Mouse (Mus musculus): ENCODE data around the gene Zbtb25. TPM values are rescaled to one million over a fixed set of nuclear protein-coding genes. Genes with fewer than 3 reads are reported as not detected.

The Zbtb25 gene
- polyA plus RNA-seq, 1 experiment from 2014 or later: 11.8 TPM

DNA sequence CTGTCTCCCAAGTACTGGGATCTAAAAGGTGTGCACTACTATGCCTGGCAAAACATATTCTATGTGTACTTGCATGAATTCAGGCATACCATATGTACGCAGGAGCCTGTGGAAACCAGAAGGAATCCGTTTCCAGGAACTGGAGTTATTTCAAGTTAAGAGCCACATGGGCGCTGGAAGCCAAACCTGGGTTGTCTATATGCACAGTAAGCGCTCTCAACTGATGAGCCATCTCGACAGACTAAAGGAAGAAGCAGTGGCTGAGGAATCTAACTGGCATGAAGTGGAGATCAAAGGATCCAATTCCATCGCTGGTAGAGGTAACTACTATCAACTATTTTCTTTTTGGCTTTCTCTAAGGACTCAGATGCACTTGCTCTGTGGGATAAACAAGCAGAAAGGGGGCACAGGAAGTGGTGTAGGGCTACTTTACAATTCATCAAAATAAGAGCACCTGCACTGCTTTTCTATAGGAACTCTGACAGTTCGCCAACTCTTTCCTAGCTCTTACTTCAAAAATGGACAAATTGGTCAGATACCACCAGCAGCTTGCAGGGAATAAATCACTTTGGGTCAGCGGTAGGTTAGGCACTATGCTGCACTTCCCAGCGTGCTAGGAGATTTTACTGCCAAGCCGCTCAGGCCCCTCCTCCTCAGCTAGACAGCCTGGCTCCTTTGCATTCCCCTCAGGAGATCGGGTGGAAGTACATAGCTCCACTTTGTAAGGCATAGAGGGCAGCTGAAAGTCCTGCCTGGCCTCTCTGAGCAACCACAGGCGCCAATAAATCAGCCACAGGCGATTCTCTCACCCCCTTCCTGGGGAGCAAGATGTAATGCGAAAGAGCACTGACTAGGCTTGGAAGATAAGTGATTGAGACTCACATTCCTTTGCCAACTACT lies 2.1 kb downstream of the Zbtb25 start:
- no peaks in the 10 kb centered on the region for H3K27me3 ChIP-seq (replicated peaks)
- peak overlapping the region; percentile 100 for H3K27ac ChIP-seq (replicated peaks)
- no peaks in the 10 kb centered on the region for H3K9me3 ChIP-seq
- 19% methylated on average over 14 of the region's 14 CpGs for WGBS
- peak overlapping the region; percentile 95 for H3K4me2 ChIP-seq
- no peak for ATAC-seq (ENCODE audit: extremely low read depth, insufficient number of reproducible peaks, low FRiP score, low TSS enrichment)
- H3K4me3 ChIP-seq: peak overlapping the region; percentile 96
- peaks cover 6% of the 10 kb centered on the region for H3K36me3 ChIP-seq
- H3K4me1 ChIP-seq: peaks cover 52% of the 10 kb centered on the region
- peak overlapping the region; percentile 99 for H3K9ac ChIP-seq

DNA sequence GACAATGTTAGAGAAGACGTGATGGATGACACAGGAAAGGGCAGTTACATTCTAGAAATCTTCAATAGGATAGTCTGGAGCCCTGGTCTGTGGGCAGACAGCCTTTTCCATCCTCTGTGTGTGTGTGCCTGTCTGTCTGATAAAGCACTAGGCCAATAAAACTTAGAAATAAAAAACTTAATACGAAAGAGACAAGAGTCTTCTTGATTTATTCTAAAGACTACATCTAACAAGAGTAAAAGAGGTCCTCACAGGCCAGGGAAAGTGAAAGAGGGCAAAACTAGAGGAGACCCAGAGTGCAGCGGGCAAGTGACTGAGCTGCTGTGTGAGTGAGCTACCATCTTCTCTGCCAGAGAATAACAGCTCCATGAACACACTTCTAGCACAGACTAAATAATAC lies 3.1 kb downstream of the Zbtb25 start:
- H3K4me1 ChIP-seq: peaks cover 53% of the 10 kb centered on the region
- H3K27ac ChIP-seq (replicated peaks): no peak overlapping the region
- H3K9me3 ChIP-seq: no peaks in the 10 kb centered on the region
- no peak for ATAC-seq (ENCODE audit: extremely low read depth, insufficient number of reproducible peaks, low FRiP score, low TSS enrichment)
- no peaks in the 10 kb centered on the region for H3K27me3 ChIP-seq (replicated peaks)
- peak overlapping the region; percentile 37; the same call in 1 of the 2 replicates for H3K9ac ChIP-seq
- H3K4me3 ChIP-seq: no peak overlapping the region
- no peak overlapping the region for H3K4me2 ChIP-seq
- WGBS: 80% methylated on average over 3 of the region's 3 CpGs
- peaks cover 6% of the 10 kb centered on the region for H3K36me3 ChIP-seq

DNA sequence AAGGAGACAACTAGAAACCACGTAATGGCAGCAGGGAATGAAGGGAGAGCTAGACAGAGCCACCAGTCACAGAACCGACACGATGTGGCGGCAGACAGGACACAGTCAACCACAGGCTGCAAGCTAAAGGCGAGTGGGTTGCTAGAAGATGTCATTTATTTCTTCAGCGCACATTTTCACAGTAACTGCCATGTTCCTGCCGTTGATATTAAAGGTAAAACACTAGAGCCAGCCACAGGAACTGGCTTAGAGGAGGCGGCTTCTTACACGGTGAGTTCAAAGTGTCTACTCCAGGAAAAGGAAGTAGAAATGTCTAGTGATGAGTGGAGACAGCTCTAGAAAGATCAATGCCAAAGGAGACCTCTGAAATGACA lies 7.1 kb downstream of the Zbtb25 start:
- H3K9me3 ChIP-seq: no peaks in the 10 kb centered on the region
- no peak overlapping the region for H3K4me2 ChIP-seq
- H3K9ac ChIP-seq: no peak overlapping the region
- no peak overlapping the region for H3K27ac ChIP-seq (replicated peaks)
- no peak overlapping the region for H3K4me3 ChIP-seq
- ATAC-seq (ENCODE audit: extremely low read depth, insufficient number of reproducible peaks, low FRiP score, low TSS enrichment): no peak
- no peaks in the 10 kb centered on the region for H3K27me3 ChIP-seq (replicated peaks)
- peaks cover 12% of the 10 kb centered on the region for H3K36me3 ChIP-seq
- peaks cover 38% of the 10 kb centered on the region for H3K4me1 ChIP-seq
- WGBS: 73% methylated on average over 9 of the region's 9 CpGs

DNA sequence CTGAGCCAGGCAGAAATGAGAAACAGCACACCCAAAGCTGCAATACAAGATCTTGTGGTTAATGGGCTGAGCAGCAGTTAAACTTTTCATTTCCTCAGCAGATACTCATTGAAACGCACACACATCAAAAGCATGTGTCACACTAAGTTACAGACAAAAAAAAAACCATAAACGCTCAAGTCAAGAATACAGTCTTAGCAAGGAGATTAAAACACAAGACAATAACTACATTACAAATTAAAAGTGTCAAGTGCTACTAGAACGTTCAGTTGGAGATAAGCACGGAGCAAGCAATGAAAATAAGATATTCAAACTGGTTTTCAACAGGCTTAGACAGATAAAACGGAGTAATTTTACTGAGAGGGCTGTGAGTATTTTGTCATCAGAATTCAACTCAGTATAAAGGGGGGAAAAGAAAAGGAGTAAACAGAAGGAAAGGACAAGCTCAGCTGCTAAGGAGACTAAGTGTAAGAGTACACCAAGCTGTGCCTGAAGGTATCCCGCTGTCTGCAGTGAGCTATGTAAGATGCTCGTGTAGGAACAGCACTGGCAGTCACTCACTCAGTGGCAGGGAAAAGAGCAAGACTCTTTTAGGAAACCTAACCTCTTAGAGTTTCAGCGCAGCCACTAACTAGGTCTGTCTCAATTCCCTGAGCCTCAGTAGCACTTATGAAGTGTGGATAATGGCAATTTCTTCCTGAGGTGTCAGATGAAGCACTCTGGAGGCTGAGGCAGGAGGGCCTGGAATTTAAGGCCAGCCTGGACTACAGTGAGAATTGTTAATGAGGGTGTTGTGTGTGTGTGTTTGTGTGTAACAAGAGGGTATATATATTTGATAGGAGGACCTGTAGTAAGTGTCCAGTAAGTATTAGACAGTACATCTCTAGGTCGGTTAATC lies 7.7 kb downstream of the Zbtb25 start:
- Histone ChIP-seq H3K36me3 (peaks cover 15% of the 10 kb centered on the region), H3K27me3 (replicated peaks) (no peaks in the 10 kb centered on the region), H3K9me3 (no peaks in the 10 kb centered on the region), H3K27ac (replicated peaks) (0 out of 2 replicates have a peak overlapping the region, but pooled peaks have one; percentile 15), H3K4me2 (no peak overlapping the region), H3K9ac (no peak overlapping the region), H3K4me3 (no peak overlapping the region), H3K4me1 (peaks cover 31% of the 10 kb centered on the region)
- WGBS: 55% methylated on average over 9 of the region's 9 CpGs
- ATAC-seq (ENCODE audit: extremely low read depth, insufficient number of reproducible peaks, low FRiP score, low TSS enrichment): no peak

DNA sequence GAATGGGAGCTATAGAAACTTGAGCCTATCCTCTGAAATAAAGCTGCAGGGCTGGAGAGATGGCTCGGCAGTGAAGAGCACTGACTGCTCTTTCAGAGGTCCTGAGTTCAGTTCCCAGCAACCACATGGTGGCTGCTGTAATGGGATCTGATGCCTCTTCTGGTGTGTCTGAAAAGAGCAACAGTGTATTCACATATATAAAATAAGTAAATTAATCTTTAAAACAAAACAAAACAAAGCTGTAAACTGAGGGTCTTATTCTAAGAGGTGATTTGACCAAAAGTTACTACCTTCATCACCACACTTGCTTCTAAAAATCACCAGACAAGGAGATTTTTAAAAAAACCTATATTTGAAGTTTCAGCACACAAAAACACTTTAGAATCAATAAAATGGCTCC lies 8.5 kb downstream of the Zbtb25 start:
- no peak for ATAC-seq (ENCODE audit: extremely low read depth, insufficient number of reproducible peaks, low FRiP score, low TSS enrichment)

DNA sequence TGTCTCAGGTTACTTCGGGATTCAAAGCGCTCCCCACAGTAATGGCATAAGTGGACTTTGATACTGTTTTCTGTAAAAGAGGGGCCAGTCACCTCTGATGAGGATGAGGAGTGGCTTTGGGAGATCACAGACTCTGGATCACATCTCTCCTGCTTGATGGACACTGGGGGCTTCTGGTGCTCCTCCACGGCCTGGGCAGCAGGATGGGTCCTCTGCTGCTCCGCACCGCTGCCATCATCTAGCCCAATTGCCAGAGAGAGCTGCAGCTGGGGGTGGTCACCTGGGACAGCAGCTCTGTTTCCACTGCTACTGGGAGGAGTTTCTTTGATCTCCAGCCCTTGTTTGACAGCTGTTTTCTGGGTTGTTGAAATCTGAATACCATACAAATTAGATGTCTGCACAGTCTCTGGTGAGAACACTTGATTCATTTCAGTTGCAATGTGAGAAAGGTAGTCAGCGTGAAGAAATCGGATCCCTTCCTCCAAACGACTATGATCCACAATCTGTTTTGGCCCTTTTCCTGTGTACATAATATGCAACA lies 19.7 kb downstream of the Zbtb25 start:
- WGBS: 71% methylated on average over 8 of the region's 8 CpGs
- ATAC-seq (ENCODE audit: extremely low read depth, insufficient number of reproducible peaks, low FRiP score, low TSS enrichment): no peak
- Histone ChIP-seq H3K4me3 (no peak overlapping the region), H3K4me1 (peaks cover 6% of the 10 kb centered on the region; the same call in 1 of the 2 replicates), H3K27ac (replicated peaks) (no peak overlapping the region), H3K9ac (no peak overlapping the region), H3K27me3 (replicated peaks) (no peaks in the 10 kb centered on the region), H3K36me3 (peaks cover 64% of the 10 kb centered on the region), H3K4me2 (no peak overlapping the region), H3K9me3 (no peaks in the 10 kb centered on the region)

More for the DNA sequence above, 8.5 kb downstream of the Zbtb25 start:
- H3K9me3 ChIP-seq: no peaks in the 10 kb centered on the region
- H3K36me3 ChIP-seq: peaks cover 15% of the 10 kb centered on the region
- no peak overlapping the region for H3K27ac ChIP-seq (replicated peaks)
- H3K9ac ChIP-seq: no peak overlapping the region
- WGBS: 79% methylated on average over 1 of the region's 1 CpGs
- no peak overlapping the region for H3K4me3 ChIP-seq
- peaks cover 24% of the 10 kb centered on the region for H3K4me1 ChIP-seq
- no peak overlapping the region for H3K4me2 ChIP-seq
- H3K27me3 ChIP-seq (replicated peaks): no peaks in the 10 kb centered on the region

DNA sequence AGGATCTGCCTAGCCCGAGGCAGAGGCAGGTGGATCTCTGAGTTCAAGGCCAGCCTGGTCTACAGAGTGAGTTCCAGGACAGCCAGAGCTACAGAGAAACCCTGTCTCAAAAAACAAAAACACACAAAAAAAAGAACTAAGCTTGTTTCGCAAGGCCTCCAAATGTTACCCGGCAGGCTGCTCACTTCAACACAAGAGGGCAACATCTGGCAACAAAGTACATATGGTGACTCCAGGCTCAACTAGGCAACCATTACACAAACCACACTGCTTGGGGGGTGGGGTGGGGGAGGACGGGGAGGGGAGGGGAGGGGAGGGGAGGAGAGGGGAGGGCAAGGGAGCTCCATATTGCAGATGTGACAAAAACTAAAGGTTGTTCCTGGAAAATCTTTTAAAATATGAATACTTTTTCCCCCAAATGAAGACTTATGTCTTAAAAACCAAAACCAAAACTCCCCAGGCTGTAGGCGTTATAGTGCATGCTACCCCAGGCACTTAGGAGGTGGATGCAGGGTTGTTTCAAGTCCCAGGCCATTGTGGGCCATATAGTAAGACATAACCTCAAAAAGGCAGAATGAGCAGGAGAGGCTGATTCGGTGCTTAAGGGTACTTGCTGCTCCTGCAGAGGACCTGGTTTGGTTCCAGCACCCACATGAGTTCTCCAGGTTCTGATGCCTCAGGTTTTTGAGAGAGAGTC lies 23.5 kb downstream of the Zbtb25 start:
- Histone ChIP-seq H3K9ac (no peak overlapping the region), H3K4me3 (no peak overlapping the region), H3K27ac (replicated peaks) (no peak overlapping the region), H3K4me1 (peaks cover 6% of the 10 kb centered on the region; the same call in 1 of the 2 replicates), H3K9me3 (no peaks in the 10 kb centered on the region), H3K4me2 (no peak overlapping the region), H3K27me3 (replicated peaks) (no peaks in the 10 kb centered on the region), H3K36me3 (peaks cover 42% of the 10 kb centered on the region)
- WGBS: 77% methylated on average over 5 of the region's 6 CpGs
- no peak for ATAC-seq (ENCODE audit: extremely low read depth, insufficient number of reproducible peaks, low FRiP score, low TSS enrichment)

DNA sequence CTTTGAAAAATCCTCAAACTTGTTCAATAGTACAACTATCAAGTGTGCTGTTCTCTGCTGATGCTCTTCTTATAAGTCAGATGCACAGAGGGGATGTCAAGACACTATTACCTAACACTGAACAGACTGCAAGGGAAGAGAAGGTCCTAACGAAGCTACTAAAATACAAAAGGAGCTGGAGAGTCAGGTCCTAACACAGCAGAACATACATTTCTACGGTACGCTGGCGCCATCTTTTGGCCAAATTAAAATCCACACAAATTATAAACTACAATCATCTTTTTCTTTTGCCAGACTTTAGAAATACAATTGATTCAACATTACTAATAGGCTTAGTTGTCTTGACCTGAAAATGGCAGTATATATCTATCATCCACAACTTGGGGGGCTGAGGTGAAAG lies 28.3 kb downstream of the Zbtb25 start:
- Histone ChIP-seq H3K4me3 (no peak overlapping the region), H3K4me2 (no peak overlapping the region), H3K4me1 (0 out of 2 replicates have a peak, but pooled peaks cover 6% of the 10 kb centered on the region), H3K27ac (replicated peaks) (no peak overlapping the region), H3K36me3 (peaks cover 8% of the 10 kb centered on the region; the same call in 1 of the 2 replicates), H3K9ac (no peak overlapping the region), H3K9me3 (no peaks in the 10 kb centered on the region), H3K27me3 (replicated peaks) (no peaks in the 10 kb centered on the region)
- WGBS: 5% methylated on average over 4 of the region's 4 CpGs
- ATAC-seq (ENCODE audit: extremely low read depth, insufficient number of reproducible peaks, low FRiP score, low TSS enrichment): no peak

DNA sequence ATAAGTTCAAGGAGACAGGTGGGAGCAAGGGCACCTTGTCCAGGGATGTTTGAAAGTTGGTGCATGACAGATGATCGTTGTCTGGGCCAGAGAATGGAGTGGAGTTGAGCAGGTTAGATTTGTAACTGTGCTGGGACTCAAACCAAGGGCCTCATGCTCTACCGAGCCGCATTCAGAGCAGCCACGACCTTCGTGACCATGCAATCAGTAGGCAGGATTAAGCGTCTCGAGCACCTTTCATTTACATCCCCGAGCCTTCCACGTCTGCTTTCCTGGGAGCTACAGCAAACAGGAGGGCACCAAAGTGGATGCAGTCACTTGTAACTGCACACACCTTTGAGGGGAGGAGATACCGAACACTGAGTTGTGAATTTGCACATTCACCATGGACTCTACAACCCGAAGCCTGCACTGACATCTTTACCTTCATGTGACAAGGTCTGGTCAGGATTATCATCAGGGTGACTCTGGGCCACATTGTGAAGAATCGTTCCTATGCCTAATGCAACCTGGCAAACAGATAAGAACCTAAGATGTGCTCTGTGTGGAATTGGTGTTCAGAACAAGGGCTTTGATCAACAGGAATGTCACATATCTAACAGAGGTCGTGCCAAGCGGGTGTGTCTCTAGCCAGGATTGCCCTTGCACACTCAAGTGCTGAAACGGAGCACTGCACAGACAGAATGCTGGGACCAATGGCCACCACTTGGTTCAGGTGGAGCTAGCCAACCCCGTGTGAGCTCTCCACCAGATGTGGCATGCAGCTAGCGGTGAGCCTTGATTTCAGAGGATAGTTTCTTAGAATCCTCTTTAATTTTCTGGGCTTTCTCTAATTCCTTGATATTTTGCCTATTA lies 33.1 kb downstream of the Zbtb25 start:
- 62% methylated on average over 17 of the region's 17 CpGs for WGBS
- Histone ChIP-seq H3K9me3 (no peaks in the 10 kb centered on the region), H3K36me3 (no peaks in the 10 kb centered on the region), H3K27ac (replicated peaks) (no peak overlapping the region), H3K4me1 (0 out of 2 replicates have a peak, but pooled peaks cover 6% of the 10 kb centered on the region), H3K4me2 (no peak overlapping the region), H3K9ac (no peak overlapping the region), H3K4me3 (no peak overlapping the region), H3K27me3 (replicated peaks) (no peaks in the 10 kb centered on the region)
- ATAC-seq (ENCODE audit: extremely low read depth, insufficient number of reproducible peaks, low FRiP score, low TSS enrichment): no peak

DNA sequence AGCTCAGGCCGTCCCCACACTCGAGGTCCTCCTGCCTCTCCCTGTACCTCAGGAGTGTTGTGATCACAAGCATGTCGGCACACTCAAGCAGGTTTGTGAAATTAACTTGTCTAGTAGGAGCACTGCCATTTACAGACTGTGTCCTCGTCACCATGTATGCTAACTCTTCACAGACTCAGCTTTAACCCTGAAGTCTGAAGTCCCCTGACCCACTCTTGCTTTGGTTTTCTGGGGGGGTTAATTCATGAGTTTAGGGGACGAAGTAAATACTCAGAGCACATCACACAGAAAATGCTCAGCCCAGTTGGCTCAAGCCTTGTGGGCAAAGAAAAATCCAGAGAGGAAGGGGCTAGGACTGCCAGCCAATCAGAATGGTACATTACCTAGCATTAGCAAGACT lies 33.8 kb downstream of the Zbtb25 start:
- H3K4me1 ChIP-seq: 0 out of 2 replicates have a peak, but pooled peaks cover 6% of the 10 kb centered on the region
- WGBS: 78% methylated on average over 5 of the region's 5 CpGs
- H3K36me3 ChIP-seq: peaks cover 7% of the 10 kb centered on the region
- H3K4me3 ChIP-seq: no peak overlapping the region
- H3K9ac ChIP-seq: no peak overlapping the region
- no peaks in the 10 kb centered on the region for H3K9me3 ChIP-seq
- H3K27ac ChIP-seq (replicated peaks): no peak overlapping the region
- no peaks in the 10 kb centered on the region for H3K27me3 ChIP-seq (replicated peaks)
- H3K4me2 ChIP-seq: no peak overlapping the region
- no peak for ATAC-seq (ENCODE audit: extremely low read depth, insufficient number of reproducible peaks, low FRiP score, low TSS enrichment)

Measured in heart, embryonic 13.5 days (tissue).